Mouse (Mus musculus) liver, adult 2 months (tissue): ENCODE data around the gene Slc28a3. TPM values are rescaled to one million over a fixed set of nuclear protein-coding genes. Genes with fewer than 3 reads are reported as not detected.

Experiments used
- DNase-seq: peaks from one replicate; pipeline ENCODE4 v3.0.0-alpha.2; 2011; ENCODE audit warnings: low read depth, low spot score; ENCODE audit errors: extremely low read depth
- H3K27ac ChIP-seq: fragments of 200-500 bp; replicated peaks from 2 replicates; pipeline ENCODE4 v1.5.1; 2012; ENCODE audit warnings: low read depth, mild to moderate bottlenecking, control low read depth, inconsistent platforms, low read length; ENCODE audit not compliant: insufficient read depth
- H3K27me3 ChIP-seq: fragments of 200-500 bp; 2 replicates; pipeline ENCODE4 v1.6.1; 2012; ENCODE audit warnings: mild to moderate bottlenecking, moderate library complexity, low read length, inconsistent platforms; ENCODE audit not compliant: control insufficient read depth, insufficient read depth
- H3K36me3 ChIP-seq: fragments of 200-500 bp; 2 replicates; pipeline ENCODE4 v1.6.1; 2012; ENCODE audit warnings: low read length, inconsistent platforms; ENCODE audit not compliant: control insufficient read depth, insufficient read depth
- H3K4me1 ChIP-seq: fragments of 200-500 bp; 2 replicates; pipeline ENCODE4 v1.6.1; 2011; ENCODE audit warnings: low read length; ENCODE audit not compliant: control insufficient read depth, insufficient read depth
- H3K4me3 ChIP-seq: fragments of 200-500 bp; 2 replicates; pipeline ENCODE4 v1.5.1; 2011; ENCODE audit warnings: low read depth, mild to moderate bottlenecking, control low read depth, low read length, moderate library complexity; ENCODE audit not compliant: insufficient read depth
- H3K79me2 ChIP-seq: fragments of 200-500 bp; 2 replicates; pipeline ENCODE4 v1.6.1; 2012; ENCODE audit warnings: inconsistent platforms, mild to moderate bottlenecking, low read length, moderate library complexity; ENCODE audit not compliant: control insufficient read depth, insufficient read depth
- H3K9ac ChIP-seq: fragments of 200-500 bp; 2 replicates; pipeline ENCODE4 v1.6.1; 2012; ENCODE audit warnings: low read depth, mild to moderate bottlenecking, control low read depth, inconsistent platforms, low read length
- CTCF ChIP-seq: fragments of 200-500 bp; IDR thresholded peaks from 2 replicates; pipeline ENCODE4 v1.5.1; 2011; ENCODE audit warnings: low read depth, low read length, control low read depth
- POLR2A ChIP-seq: fragments of 200-500 bp; IDR thresholded peaks from 2 replicates; pipeline ENCODE4 v1.6.1; 2011; ENCODE audit warnings: low read length, control low read depth; ENCODE audit not compliant: insufficient read depth; ENCODE audit errors: extremely low read depth
- WGBS: fragments of 180-500 bp; shearing (Covaris S2); methylation state at CpG from one replicate; pipeline ENCODE4 v1.1.7; 2018; 5-methylcytosine and 5-hydroxymethylcytosine counted together
- polyA plus RNA-seq: library from polyadenylated mRNA; depleted of rRNA; stranded (reverse); fragments of >200 nt; gene quantifications from 2 replicates; pipeline ENCODE4 v1.2.3, GENCODE M21; 2012
- total RNA-seq: library from RNA; depleted of rRNA; stranded (reverse); fragments of >200 nt; gene quantifications from 2 replicates; pipeline ENCODE4 v1.2.3, GENCODE M21; 2014

Gene Slc28a3
- total and polyA plus RNA-seq, 2 experiments = not detected

DNA sequence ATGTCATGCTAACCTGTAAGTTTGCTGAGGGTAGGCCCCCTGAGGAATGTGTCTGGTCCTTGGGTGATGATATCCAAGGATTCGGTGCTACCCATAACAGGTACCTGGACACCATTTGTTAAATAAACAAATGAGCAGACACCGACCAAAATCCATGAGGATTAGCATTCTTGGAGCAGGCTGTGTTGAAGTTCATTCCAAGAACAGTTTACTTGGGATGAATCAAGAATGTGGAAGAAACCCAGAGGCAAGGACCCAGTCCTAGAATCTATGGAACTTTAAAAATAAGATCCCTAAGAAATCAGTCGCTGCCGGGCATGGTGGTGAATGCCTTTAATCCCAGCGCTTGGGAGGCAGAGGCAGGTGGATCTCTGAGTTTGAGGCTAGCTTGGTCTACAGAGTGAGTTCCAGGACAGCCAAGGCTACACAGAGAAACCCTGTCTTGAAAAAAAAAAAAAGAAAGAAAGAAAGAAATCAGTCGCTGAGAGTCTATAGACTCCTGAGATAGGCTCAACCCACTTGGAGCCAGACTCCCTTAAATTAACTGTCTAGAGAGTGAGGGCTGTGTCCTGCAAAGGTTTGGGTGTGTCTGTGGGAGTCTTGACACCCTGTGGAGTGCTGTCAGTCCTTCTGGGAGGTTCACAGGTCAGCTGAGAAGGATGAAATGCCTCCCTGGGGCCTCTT, 73.3 kb downstream of the Slc28a3 start:
- TF ChIP-seq POLR2A = no peak
- no peak for TF ChIP-seq CTCF
- no peak for DNase-seq
- Histone ChIP-seq H3K27ac (no peak overlapping the region), H3K9ac (no peak overlapping the region), H3K79me2 (no peaks in the 10 kb centered on the region), H3K36me3 (no peaks in the 10 kb centered on the region), H3K4me1 (no peaks in the 10 kb centered on the region), H3K27me3 (no peaks in the 10 kb centered on the region), H3K4me3 (no peak overlapping the region)
- WGBS = 95% methylated on average over 6 of the region's 6 CpGs

GRCm38 (mm10) chr13:58536466-58537231, 74.0 kb downstream of the Slc28a3 start:
- H3K4me1 ChIP-seq = no peaks in the 10 kb centered on the region
- H3K79me2 ChIP-seq = no peaks in the 10 kb centered on the region
- H3K4me3 ChIP-seq = no peak overlapping the region
- no peak overlapping the region for H3K27ac ChIP-seq
- no peak overlapping the region for H3K9ac ChIP-seq
- DNase-seq = no peak
- TF ChIP-seq CTCF (no peak), POLR2A (no peak)
- WGBS = 76% methylated on average over 2 of the region's 2 CpGs
- no peaks in the 10 kb centered on the region for H3K27me3 ChIP-seq
- no peaks in the 10 kb centered on the region for H3K36me3 ChIP-seq

DNA sequence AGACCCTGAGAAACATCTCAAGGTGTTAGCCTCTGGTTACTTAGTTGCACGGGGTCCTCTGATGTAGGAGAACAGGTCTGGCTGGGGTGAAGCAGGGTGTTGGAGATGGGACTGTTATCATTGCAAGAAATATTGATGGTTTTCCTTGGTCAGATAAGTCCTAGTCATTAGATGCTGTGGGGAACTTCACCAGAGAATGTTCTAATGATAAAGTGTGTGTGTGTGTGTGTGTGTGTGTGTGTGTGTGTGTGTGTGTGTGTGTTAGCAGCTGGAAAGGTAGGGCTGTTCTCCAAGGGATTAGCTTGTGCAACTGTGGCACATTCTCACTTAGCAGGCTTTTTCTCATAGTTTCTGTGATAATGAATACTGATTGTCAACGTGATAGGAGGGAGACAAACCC, 75.4 kb downstream of the Slc28a3 start:
- TF ChIP-seq POLR2A (no peak), CTCF (no peak)
- no peak overlapping the region for H3K4me3 ChIP-seq
- H3K4me1 ChIP-seq = no peaks in the 10 kb centered on the region
- no peaks in the 10 kb centered on the region for H3K79me2 ChIP-seq
- H3K27ac ChIP-seq = no peak overlapping the region
- no peak overlapping the region for H3K9ac ChIP-seq
- no peak for DNase-seq
- 72% methylated on average over 2 of the region's 2 CpGs for WGBS
- H3K36me3 ChIP-seq = no peaks in the 10 kb centered on the region
- no peaks in the 10 kb centered on the region for H3K27me3 ChIP-seq

DNA sequence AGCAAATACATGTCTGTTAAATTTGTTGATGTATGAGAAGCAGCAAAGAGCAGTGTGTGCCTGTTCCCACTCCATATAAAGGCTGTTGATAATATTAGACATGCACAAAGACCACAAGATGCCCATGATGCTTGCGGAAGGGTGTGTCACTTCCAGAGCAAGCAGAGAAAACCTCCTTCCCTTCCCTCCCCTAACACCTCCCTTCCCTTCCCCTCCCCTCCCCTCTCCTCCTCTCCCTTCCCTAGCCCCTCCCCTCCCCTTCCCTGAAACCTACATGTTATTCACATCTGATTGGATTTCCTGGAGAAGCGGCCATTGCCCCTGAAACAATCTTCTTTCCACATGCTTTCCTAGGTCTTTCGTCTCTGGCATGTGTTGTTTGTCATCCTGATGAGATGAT, 75.8 kb downstream of the Slc28a3 start:
- DNase-seq = no peak
- Histone ChIP-seq H3K4me1 (no peaks in the 10 kb centered on the region), H3K79me2 (no peaks in the 10 kb centered on the region), H3K27me3 (no peaks in the 10 kb centered on the region), H3K9ac (no peak overlapping the region), H3K36me3 (no peaks in the 10 kb centered on the region), H3K4me3 (no peak overlapping the region), H3K27ac (no peak overlapping the region)
- WGBS = 74% methylated on average over 3 of the region's 3 CpGs
- TF ChIP-seq CTCF (no peak), POLR2A (no peak)

DNA sequence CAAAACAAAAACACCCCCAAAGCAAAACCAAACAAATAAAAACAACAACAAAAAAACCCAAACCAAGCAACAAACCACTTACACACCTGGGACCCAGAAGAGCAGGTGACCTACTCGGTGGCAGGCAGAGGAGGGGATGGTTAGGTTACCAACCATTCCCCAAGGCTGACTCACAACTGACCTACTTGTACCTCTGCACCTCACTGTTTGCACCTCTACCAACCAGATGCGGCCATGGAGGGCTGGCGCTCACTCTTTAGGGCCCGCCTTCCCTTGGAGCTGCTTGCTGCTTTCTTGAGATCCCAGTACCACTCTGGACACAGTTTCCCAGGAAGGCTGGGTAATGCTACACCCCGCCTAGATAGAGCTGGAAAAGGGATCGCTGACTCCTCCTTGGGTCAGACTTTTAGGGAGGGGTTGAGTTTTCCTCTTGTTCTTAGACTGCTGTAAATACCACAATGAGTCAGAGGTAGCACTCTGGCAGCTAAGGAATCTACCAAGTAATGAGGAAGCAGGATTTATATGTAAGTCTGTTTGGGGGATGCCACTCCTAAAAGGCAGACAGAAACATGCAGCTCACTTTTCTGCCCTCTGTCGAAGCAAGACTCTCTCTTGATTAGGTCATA, 76.3 kb downstream of the Slc28a3 start:
- no peaks in the 10 kb centered on the region for H3K4me1 ChIP-seq
- H3K27ac ChIP-seq = no peak overlapping the region

More for the DNA sequence above, 76.3 kb downstream of the Slc28a3 start:
- DNase-seq = no peak
- no peak overlapping the region for H3K4me3 ChIP-seq
- H3K36me3 ChIP-seq = no peaks in the 10 kb centered on the region
- H3K27me3 ChIP-seq = no peaks in the 10 kb centered on the region
- no peaks in the 10 kb centered on the region for H3K79me2 ChIP-seq
- no peak overlapping the region for H3K9ac ChIP-seq
- TF ChIP-seq CTCF = no peak
- TF ChIP-seq POLR2A = no peak
- 70% methylated on average over 7 of the region's 7 CpGs for WGBS
